ENCODE assay signal across 1 mouse cellular context in the genomic region with DNA sequence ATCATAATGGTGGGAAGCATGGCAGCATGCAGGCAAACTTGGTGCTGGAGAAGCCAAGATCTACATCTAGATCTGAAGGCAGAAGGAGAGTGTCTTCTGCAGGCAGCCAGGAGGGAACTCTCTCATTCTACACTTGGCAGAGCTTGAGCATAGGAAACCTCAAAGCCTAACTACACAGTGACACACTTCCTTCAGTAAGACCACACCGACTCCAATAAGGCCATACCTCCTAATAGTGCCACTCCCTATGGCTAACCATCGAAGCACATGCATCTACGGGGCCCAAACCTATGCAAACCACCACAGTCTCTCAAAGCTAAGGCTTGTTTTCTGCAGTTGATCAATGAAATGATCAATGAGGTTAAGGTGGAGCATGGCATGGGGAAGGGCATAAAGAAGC.
TF ChIP-seq lines count a peak whose summit lies in the region.

No protein-coding gene starts in this region.

TF ChIP-seq in MEL, 35 proteins besides CTCF, POLR2A, EP300 and RAD21:
- no peak for TF ChIP-seq NRF1 (IDR thresholded peaks at IDR 0.05; ENCODE audit: insufficient read depth, low read depth, low read length, poor library complexity, severe bottlenecking)
- TF ChIP-seq SMC3 (IDR thresholded peaks at IDR 0.05; ENCODE audit: low read depth, low read length), result no peak
- TF ChIP-seq ZNF384 (IDR thresholded peaks at IDR 0.05; ENCODE audit: low read depth, low read length), result no peak
- no peak for TF ChIP-seq MAFK (IDR thresholded peaks at IDR 0.05; ENCODE audit: borderline replicate concordance, low read depth, low read length)
- no peak for TF ChIP-seq ZMIZ1 (IDR thresholded peaks at IDR 0.05; ENCODE audit: low read depth, low read length)
- no peak for TF ChIP-seq TCF12 (IDR thresholded peaks at IDR 0.05; ENCODE audit: low read depth, low read length)
- TF ChIP-seq MYC (IDR thresholded peaks at IDR 0.05; ENCODE audit: low read depth, low read length), result no peak
- no peak for TF ChIP-seq GATA1 (IDR thresholded peaks at IDR 0.05; ENCODE audit: low read depth, low read length)
- no peak for TF ChIP-seq MEF2A (IDR thresholded peaks at IDR 0.05; ENCODE audit: extremely low read depth, insufficient replicate concordance, low read depth, low read length, poor library complexity, severe bottlenecking)
- no peak for TF ChIP-seq BHLHE40 (IDR thresholded peaks at IDR 0.05; ENCODE audit: borderline replicate concordance, low read depth, low read length)
- TF ChIP-seq MAZ (IDR thresholded peaks at IDR 0.05; ENCODE audit: low read depth, low read length), result no peak
- no peak for TF ChIP-seq E2F4 (IDR thresholded peaks at IDR 0.05; ENCODE audit: borderline replicate concordance, low read depth, low read length)
